Mouse (Mus musculus): ENCODE measurements around the gene Frs3. TPM values are rescaled to one million over a fixed set of nuclear protein-coding genes. Genes with fewer than 3 reads are reported as not detected.
"Not testable (repeated sequence)": the region's sequence is repeated elsewhere in the genome, so short reads cannot be mapped to it uniquely, and the experiment has no call there.

The Frs3 gene
- 3.5 and 3.6 TPM in 2 replicates for polyA plus RNA-seq (2014; fragmentation: Nextera tagmentation; extraction: Ambion mirVana)

- Histone ChIP-seq H3K9ac (replicated peaks; ENCODE audit: low read length) (peak within 1 kb of the TSS; percentile 84), H3K9me3 (replicated peaks; ENCODE audit: control insufficient read depth, low read length) (no peaks in the 10 kb centered on the region), H3K27ac (replicated peaks; ENCODE audit: low read depth, low read length) (peak within 1 kb of the TSS; percentile 22; the same call in 1 of the 2 replicates), H3K36me3 (replicated peaks; ENCODE audit: control insufficient read depth, insufficient read depth, low read depth, low read length) (no peaks in the 10 kb centered on the region), H3K4me1 (ENCODE audit: control insufficient read depth, insufficient read depth, low read length) (no peaks in the 10 kb centered on the region; the same call in 1 of the 2 replicates), H3K4me3 (ENCODE audit: low read depth, low read length) (peak within 1 kb of the TSS; percentile 88), H3K27me3 (ENCODE audit: control insufficient read depth, insufficient read depth, low read length) (no peaks in the 10 kb centered on the region), H3K4me2 (ENCODE audit: low read depth, low read length) (peak within 1 kb of the TSS; percentile 97)
- DNase-seq (ENCODE audit: low spot score) (peak; percentile 76), ATAC-seq (replicated peaks; ENCODE audit: insufficient number of reproducible peaks, low FRiP score, low TSS enrichment, low read depth) (peak; percentile 56)
- 1% methylated on average over 55 of the region's 58 CpGs for WGBS
Measured at GRCm38 (mm10) chr17:47688608-47689575, at the start of gene Frs3. Frs3 (plus strand) TSS chr17:47689030.

GRCm38 (mm10) chr17:47642992-47643391 is 45.8 kb upstream of the Frs3 start:
- no peak overlapping the region for H3K4me3 ChIP-seq (ENCODE audit: low read depth, low read length)
- H3K27ac ChIP-seq (replicated peaks; ENCODE audit: low read depth, low read length), result no peak overlapping the region
- no peaks in the 10 kb centered on the region for H3K4me1 ChIP-seq (ENCODE audit: control insufficient read depth, insufficient read depth, low read length)
- 81% methylated on average over 2 of the region's 2 CpGs for WGBS
- DNase-seq (ENCODE audit: low spot score), result no peak
- no peak overlapping the region for H3K9ac ChIP-seq (replicated peaks; ENCODE audit: low read length)
- H3K9me3 ChIP-seq (replicated peaks; ENCODE audit: control insufficient read depth, low read length), result no peaks in the 10 kb centered on the region
- ATAC-seq (replicated peaks; ENCODE audit: insufficient number of reproducible peaks, low FRiP score, low TSS enrichment, low read depth), result no peak
- no peak overlapping the region for H3K4me2 ChIP-seq (ENCODE audit: low read depth, low read length)
- H3K36me3 ChIP-seq (replicated peaks; ENCODE audit: control insufficient read depth, insufficient read depth, low read depth, low read length), result no peaks in the 10 kb centered on the region
- no peaks in the 10 kb centered on the region for H3K27me3 ChIP-seq (ENCODE audit: control insufficient read depth, insufficient read depth, low read length)

- H3K9ac ChIP-seq (replicated peaks; ENCODE audit: low read length), result no peak overlapping the region
- no peak overlapping the region for H3K4me3 ChIP-seq (ENCODE audit: low read depth, low read length)
- no peaks in the 10 kb centered on the region for H3K36me3 ChIP-seq (replicated peaks; ENCODE audit: control insufficient read depth, insufficient read depth, low read depth, low read length)
- DNase-seq (ENCODE audit: low spot score), result peak; percentile 62
- no peaks in the 10 kb centered on the region for H3K27me3 ChIP-seq (ENCODE audit: control insufficient read depth, insufficient read depth, low read length)
- H3K4me2 ChIP-seq (ENCODE audit: low read depth, low read length), result no peak overlapping the region
- 64% methylated on average over 1 of the region's 1 CpGs for WGBS
- no peak overlapping the region for H3K27ac ChIP-seq (replicated peaks; ENCODE audit: low read depth, low read length)
- no peak for ATAC-seq (replicated peaks; ENCODE audit: insufficient number of reproducible peaks, low FRiP score, low TSS enrichment, low read depth)
- H3K4me1 ChIP-seq (ENCODE audit: control insufficient read depth, insufficient read depth, low read length), result no peaks in the 10 kb centered on the region
- H3K9me3 ChIP-seq (replicated peaks; ENCODE audit: control insufficient read depth, low read length), result no peaks in the 10 kb centered on the region
Measured at GRCm38 (mm10) chr17:47646683-47647082, 42.1 kb upstream of the Frs3 start.

- Histone ChIP-seq H3K4me2 (ENCODE audit: low read depth, low read length) (no peak overlapping the region), H3K36me3 (replicated peaks; ENCODE audit: control insufficient read depth, insufficient read depth, low read depth, low read length) (no peaks in the 10 kb centered on the region), H3K27ac (replicated peaks; ENCODE audit: low read depth, low read length) (no peak overlapping the region), H3K4me3 (ENCODE audit: low read depth, low read length) (no peak overlapping the region), H3K9ac (replicated peaks; ENCODE audit: low read length) (no peak overlapping the region), H3K27me3 (ENCODE audit: control insufficient read depth, insufficient read depth, low read length) (no peaks in the 10 kb centered on the region), H3K9me3 (replicated peaks; ENCODE audit: control insufficient read depth, low read length) (no peaks in the 10 kb centered on the region), H3K4me1 (ENCODE audit: control insufficient read depth, insufficient read depth, low read length) (no peaks in the 10 kb centered on the region)
- WGBS, result 70% methylated on average over 4 of the region's 4 CpGs
- ATAC-seq (replicated peaks; ENCODE audit: insufficient number of reproducible peaks, low FRiP score, low TSS enrichment, low read depth), result no peak; the same call in 1 of the 2 replicates
- no peak for DNase-seq (ENCODE audit: low spot score)
Measured at GRCm38 (mm10) chr17:47648966-47649365, 39.9 kb upstream of the Frs3 start.

GRCm38 (mm10) chr17:47651953-47652352 is 36.9 kb upstream of the Frs3 start:
- H3K36me3 ChIP-seq (replicated peaks; ENCODE audit: control insufficient read depth, insufficient read depth, low read depth, low read length), result no peaks in the 10 kb centered on the region
- no peak for ATAC-seq (replicated peaks; ENCODE audit: insufficient number of reproducible peaks, low FRiP score, low TSS enrichment, low read depth)
- H3K27ac ChIP-seq (replicated peaks; ENCODE audit: low read depth, low read length), result no peak overlapping the region
- no peaks in the 10 kb centered on the region for H3K27me3 ChIP-seq (ENCODE audit: control insufficient read depth, insufficient read depth, low read length)
- H3K9ac ChIP-seq (replicated peaks; ENCODE audit: low read length), result no peak overlapping the region
- H3K4me1 ChIP-seq (ENCODE audit: control insufficient read depth, insufficient read depth, low read length), result no peaks in the 10 kb centered on the region
- WGBS, result 67% methylated on average over 2 of the region's 2 CpGs
- no peak overlapping the region for H3K4me2 ChIP-seq (ENCODE audit: low read depth, low read length)
- H3K9me3 ChIP-seq (replicated peaks; ENCODE audit: control insufficient read depth, low read length), result no peaks in the 10 kb centered on the region
- H3K4me3 ChIP-seq (ENCODE audit: low read depth, low read length), result no peak overlapping the region
- DNase-seq (ENCODE audit: low spot score), result no peak

GRCm38 (mm10) chr17:47654346-47654745 is 34.5 kb upstream of the Frs3 start:
- not testable (repeated sequence) for ATAC-seq (replicated peaks; ENCODE audit: insufficient number of reproducible peaks, low FRiP score, low TSS enrichment, low read depth); H3K4me3 ChIP-seq (ENCODE audit: low read depth, low read length); H3K36me3 ChIP-seq (replicated peaks; ENCODE audit: control insufficient read depth, insufficient read depth, low read depth, low read length); H3K4me1 ChIP-seq (ENCODE audit: control insufficient read depth, insufficient read depth, low read length); DNase-seq (ENCODE audit: low spot score); H3K4me2 ChIP-seq (ENCODE audit: low read depth, low read length); H3K27ac ChIP-seq (replicated peaks; ENCODE audit: low read depth, low read length); H3K9ac ChIP-seq (replicated peaks; ENCODE audit: low read length); H3K9me3 ChIP-seq (replicated peaks; ENCODE audit: control insufficient read depth, low read length); H3K27me3 ChIP-seq (ENCODE audit: control insufficient read depth, insufficient read depth, low read length)
- WGBS, result 91% methylated on average over 8 of the region's 8 CpGs

GRCm38 (mm10) chr17:47655697-47656096 is 33.1 kb upstream of the Frs3 start:
- H3K4me3 ChIP-seq (ENCODE audit: low read depth, low read length), result no peak overlapping the region
- H3K27ac ChIP-seq (replicated peaks; ENCODE audit: low read depth, low read length), result no peak overlapping the region
- ATAC-seq (replicated peaks; ENCODE audit: insufficient number of reproducible peaks, low FRiP score, low TSS enrichment, low read depth), result no peak
- H3K27me3 ChIP-seq (ENCODE audit: control insufficient read depth, insufficient read depth, low read length), result no peaks in the 10 kb centered on the region
- no peaks in the 10 kb centered on the region for H3K9me3 ChIP-seq (replicated peaks; ENCODE audit: control insufficient read depth, low read length)
- H3K36me3 ChIP-seq (replicated peaks; ENCODE audit: control insufficient read depth, insufficient read depth, low read depth, low read length), result no peaks in the 10 kb centered on the region
- 77% methylated on average over 5 of the region's 5 CpGs for WGBS
- no peaks in the 10 kb centered on the region for H3K4me1 ChIP-seq (ENCODE audit: control insufficient read depth, insufficient read depth, low read length)
- DNase-seq (ENCODE audit: low spot score), result no peak
- H3K9ac ChIP-seq (replicated peaks; ENCODE audit: low read length), result no peak overlapping the region
- no peak overlapping the region for H3K4me2 ChIP-seq (ENCODE audit: low read depth, low read length)

GRCm38 (mm10) chr17:47657901-47658300 is 30.9 kb upstream of the Frs3 start:
- no peaks in the 10 kb centered on the region for H3K4me1 ChIP-seq (ENCODE audit: control insufficient read depth, insufficient read depth, low read length)
- WGBS, result 85% methylated on average over 4 of the region's 4 CpGs
- no peak overlapping the region for H3K27ac ChIP-seq (replicated peaks; ENCODE audit: low read depth, low read length)
- no peaks in the 10 kb centered on the region for H3K27me3 ChIP-seq (ENCODE audit: control insufficient read depth, insufficient read depth, low read length)
- no peaks in the 10 kb centered on the region for H3K36me3 ChIP-seq (replicated peaks; ENCODE audit: control insufficient read depth, insufficient read depth, low read depth, low read length)
- H3K9me3 ChIP-seq (replicated peaks; ENCODE audit: control insufficient read depth, low read length), result no peaks in the 10 kb centered on the region
- ATAC-seq (replicated peaks; ENCODE audit: insufficient number of reproducible peaks, low FRiP score, low TSS enrichment, low read depth) (no peak), DNase-seq (ENCODE audit: low spot score) (no peak)
- H3K9ac ChIP-seq (replicated peaks; ENCODE audit: low read length), result no peak overlapping the region
- no peak overlapping the region for H3K4me3 ChIP-seq (ENCODE audit: low read depth, low read length)
- no peak overlapping the region for H3K4me2 ChIP-seq (ENCODE audit: low read depth, low read length)
